Mouse (Mus musculus): ENCODE results near the gene Gm11549. TPM values are rescaled to one million over a fixed set of nuclear protein-coding genes. Genes with fewer than 3 reads are reported as not detected.

Gm11549 gene
- polyA plus RNA-seq (2014; fragmentation: Nextera tagmentation; extraction: Ambion mirVana) = 0.21 and 0.27 TPM in 2 replicates

- Histone ChIP-seq H3K4me1 (ENCODE audit: control insufficient read depth, insufficient read depth, low read length) (peaks cover 3% of the 10 kb centered on the region; the same call in 1 of the 2 replicates), H3K27me3 (ENCODE audit: control insufficient read depth, insufficient read depth, low read length) (peaks cover 15% of the 10 kb centered on the region; the same call in 1 of the 2 replicates), H3K27ac (replicated peaks; ENCODE audit: low read depth, low read length) (no peak within 1 kb of the TSS), H3K9me3 (ENCODE audit: control insufficient read depth, low read length) (no peaks in the 10 kb centered on the region), H3K4me2 (ENCODE audit: low read length) (peak within 1 kb of the TSS; percentile 99), H3K36me3 (ENCODE audit: control insufficient read depth, insufficient read depth, low read length) (no peaks in the 10 kb centered on the region), H3K9ac (replicated peaks; ENCODE audit: low read length) (peak within 1 kb of the TSS; percentile 63), H3K4me3 (replicated peaks; ENCODE audit: low read depth, low read length) (peak within 1 kb of the TSS; percentile 56)
- ATAC-seq (ENCODE audit: low FRiP score, low TSS enrichment) (peak; percentile 70), DNase-seq (peak; percentile 76)
- WGBS = under 1% methylated on average over 50 of the region's 51 CpGs
Observed at GRCm38 (mm10) chr3:36521073-36522060, at the start of gene Gm11549. Gene Gm11549, minus strand, starts transcription at chr3:36521813.

GRCm38 (mm10) chr3:36569836-36570235 lies 48.2 kb upstream of the Gm11549 start:
- Histone ChIP-seq H3K9ac (replicated peaks; ENCODE audit: low read length) (no peak overlapping the region), H3K4me3 (replicated peaks; ENCODE audit: low read depth, low read length) (peak overlapping the region; percentile 52; the same call in 1 of the 2 replicates), H3K4me1 (ENCODE audit: control insufficient read depth, insufficient read depth, low read length) (peaks cover 10% of the 10 kb centered on the region; the same call in 1 of the 2 replicates), H3K27ac (replicated peaks; ENCODE audit: low read depth, low read length) (no peak overlapping the region), H3K4me2 (ENCODE audit: low read length) (peak overlapping the region; percentile 98), H3K9me3 (ENCODE audit: control insufficient read depth, low read length) (no peaks in the 10 kb centered on the region), H3K27me3 (ENCODE audit: control insufficient read depth, insufficient read depth, low read length) (no peaks in the 10 kb centered on the region), H3K36me3 (ENCODE audit: control insufficient read depth, insufficient read depth, low read length) (peaks cover 47% of the 10 kb centered on the region)
- no peak for DNase-seq
- WGBS = 90% methylated on average over 5 of the region's 5 CpGs
- ATAC-seq (ENCODE audit: low FRiP score, low TSS enrichment) = no peak

- H3K9me3 ChIP-seq (ENCODE audit: control insufficient read depth, low read length) = no peaks in the 10 kb centered on the region
- H3K27me3 ChIP-seq (ENCODE audit: control insufficient read depth, insufficient read depth, low read length) = no peaks in the 10 kb centered on the region
- H3K9ac ChIP-seq (replicated peaks; ENCODE audit: low read length) = no peak overlapping the region
- no peak overlapping the region for H3K4me3 ChIP-seq (replicated peaks; ENCODE audit: low read depth, low read length)
- no peaks in the 10 kb centered on the region for H3K4me1 ChIP-seq (ENCODE audit: control insufficient read depth, insufficient read depth, low read length)
- H3K36me3 ChIP-seq (ENCODE audit: control insufficient read depth, insufficient read depth, low read length) = peaks cover 96% of the 10 kb centered on the region
- ATAC-seq (ENCODE audit: low FRiP score, low TSS enrichment) (no peak), DNase-seq (no peak)
- WGBS = 95% methylated on average over 3 of the region's 3 CpGs
- H3K27ac ChIP-seq (replicated peaks; ENCODE audit: low read depth, low read length) = no peak overlapping the region
- no peak overlapping the region for H3K4me2 ChIP-seq (ENCODE audit: low read length)
Observed at GRCm38 (mm10) chr3:36563666-36564065, 42.1 kb upstream of the Gm11549 start.

GRCm38 (mm10) chr3:36559606-36560005 lies 38.0 kb upstream of the Gm11549 start:
- H3K27me3 ChIP-seq (ENCODE audit: control insufficient read depth, insufficient read depth, low read length) = no peaks in the 10 kb centered on the region
- DNase-seq = no peak
- no peak for ATAC-seq (ENCODE audit: low FRiP score, low TSS enrichment)
- peaks cover 99% of the 10 kb centered on the region for H3K36me3 ChIP-seq (ENCODE audit: control insufficient read depth, insufficient read depth, low read length)
- H3K4me2 ChIP-seq (ENCODE audit: low read length) = no peak overlapping the region
- no peak overlapping the region for H3K9ac ChIP-seq (replicated peaks; ENCODE audit: low read length)
- H3K9me3 ChIP-seq (ENCODE audit: control insufficient read depth, low read length) = no peaks in the 10 kb centered on the region
- H3K27ac ChIP-seq (replicated peaks; ENCODE audit: low read depth, low read length) = no peak overlapping the region
- H3K4me1 ChIP-seq (ENCODE audit: control insufficient read depth, insufficient read depth, low read length) = no peaks in the 10 kb centered on the region
- H3K4me3 ChIP-seq (replicated peaks; ENCODE audit: low read depth, low read length) = no peak overlapping the region
- WGBS = 93% methylated on average over 4 of the region's 4 CpGs

DNA sequence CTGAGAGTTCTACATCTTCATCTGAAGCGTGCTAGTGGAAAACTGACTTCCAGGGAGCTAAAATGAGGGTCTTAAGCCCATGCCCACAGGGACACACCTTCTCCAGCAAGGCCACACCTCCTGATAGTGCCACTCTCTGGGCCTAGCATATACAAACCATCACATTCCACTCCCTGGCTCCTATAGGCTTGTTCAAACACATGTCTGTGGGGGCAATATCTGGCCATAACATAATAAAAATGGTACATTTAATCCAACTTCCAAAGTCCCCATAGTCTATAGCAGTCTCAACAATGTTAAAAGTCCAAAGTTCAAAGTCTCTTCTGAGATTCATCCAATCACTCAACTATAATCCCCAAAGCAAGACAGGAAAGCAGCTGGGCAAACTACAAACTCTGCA lies 36.0 kb upstream of the Gm11549 start:
- Histone ChIP-seq H3K9ac (replicated peaks; ENCODE audit: low read length) (no peak overlapping the region), H3K27ac (replicated peaks; ENCODE audit: low read depth, low read length) (no peak overlapping the region), H3K27me3 (ENCODE audit: control insufficient read depth, insufficient read depth, low read length) (no peaks in the 10 kb centered on the region), H3K4me1 (ENCODE audit: control insufficient read depth, insufficient read depth, low read length) (peaks cover 5% of the 10 kb centered on the region; the same call in 1 of the 2 replicates), H3K4me3 (replicated peaks; ENCODE audit: low read depth, low read length) (no peak overlapping the region), H3K4me2 (ENCODE audit: low read length) (no peak overlapping the region), H3K9me3 (ENCODE audit: control insufficient read depth, low read length) (no peaks in the 10 kb centered on the region), H3K36me3 (ENCODE audit: control insufficient read depth, insufficient read depth, low read length) (peaks cover 88% of the 10 kb centered on the region)
- DNase-seq = no peak
- WGBS = 97% methylated on average over 1 of the region's 1 CpGs
- ATAC-seq (ENCODE audit: low FRiP score, low TSS enrichment) = no peak

DNA sequence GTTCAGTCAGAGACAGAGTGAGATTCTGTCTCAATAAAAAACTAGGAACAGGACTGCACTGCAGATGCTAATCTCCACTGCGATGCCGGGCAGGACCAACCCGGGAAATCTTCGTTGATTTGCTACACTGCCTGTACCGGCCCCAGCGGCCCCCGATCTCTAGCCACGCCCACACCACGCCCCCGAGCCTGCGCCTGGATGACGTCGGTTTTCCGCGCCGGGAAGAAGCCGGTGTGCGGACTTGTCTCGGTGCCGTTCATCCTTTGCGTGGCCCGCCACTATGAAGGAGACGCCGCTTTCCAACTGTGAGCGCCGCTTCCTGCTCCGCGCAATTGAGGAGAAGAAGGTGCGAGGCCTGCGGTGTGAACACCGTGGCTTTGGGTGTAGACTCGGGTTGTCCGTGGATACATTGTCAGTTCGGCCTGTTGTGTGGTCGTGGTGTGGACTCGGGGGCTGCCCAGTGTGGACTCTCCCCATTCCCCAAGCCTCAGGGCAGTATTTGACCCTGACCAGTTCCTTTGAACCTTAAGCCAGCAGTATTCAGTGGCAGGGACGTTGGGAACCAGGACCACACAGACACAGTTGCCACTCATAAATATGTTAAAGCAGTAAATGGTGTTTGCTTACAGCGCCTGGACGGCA lies 30.9 kb upstream of the Gm11549 start, which contains the start of gene Exosc9:
TSS of gene Exosc9 (plus strand) at position 201 of the 642 bp plus-strand sequence.
- H3K36me3 ChIP-seq (ENCODE audit: control insufficient read depth, insufficient read depth, low read length) = peaks cover 38% of the 10 kb centered on the region
- DNase-seq (peak; percentile 96), ATAC-seq (ENCODE audit: low FRiP score, low TSS enrichment) (peak; percentile 97)
- peak within 1 kb of the TSS; percentile 62 for H3K4me2 ChIP-seq (ENCODE audit: low read length)
- peak within 1 kb of the TSS; percentile 79 for H3K9ac ChIP-seq (replicated peaks; ENCODE audit: low read length)
- H3K27ac ChIP-seq (replicated peaks; ENCODE audit: low read depth, low read length) = peak within 1 kb of the TSS; percentile 62
- peaks cover 13% of the 10 kb centered on the region for H3K4me1 ChIP-seq (ENCODE audit: control insufficient read depth, insufficient read depth, low read length)
- no peaks in the 10 kb centered on the region for H3K27me3 ChIP-seq (ENCODE audit: control insufficient read depth, insufficient read depth, low read length)
- WGBS = under 1% methylated on average over 39 of the region's 39 CpGs
- no peaks in the 10 kb centered on the region for H3K9me3 ChIP-seq (ENCODE audit: control insufficient read depth, low read length)
- H3K4me3 ChIP-seq (replicated peaks; ENCODE audit: low read depth, low read length) = peak within 1 kb of the TSS; percentile 86

GRCm38 (mm10) chr3:36551851-36552384 lies 30.3 kb upstream of the Gm11549 start:
- no peaks in the 10 kb centered on the region for H3K9me3 ChIP-seq (ENCODE audit: control insufficient read depth, low read length)
- WGBS = 11% methylated on average over 12 of the region's 12 CpGs
- peaks cover 13% of the 10 kb centered on the region for H3K4me1 ChIP-seq (ENCODE audit: control insufficient read depth, insufficient read depth, low read length)
- peak overlapping the region; percentile 86 for H3K4me3 ChIP-seq (replicated peaks; ENCODE audit: low read depth, low read length)
- ATAC-seq (ENCODE audit: low FRiP score, low TSS enrichment) = peak; percentile 59
- H3K9ac ChIP-seq (replicated peaks; ENCODE audit: low read length) = peak overlapping the region; percentile 79
- no peaks in the 10 kb centered on the region for H3K27me3 ChIP-seq (ENCODE audit: control insufficient read depth, insufficient read depth, low read length)
- peak overlapping the region; percentile 62 for H3K4me2 ChIP-seq (ENCODE audit: low read length)
- peak; percentile 56 for DNase-seq
- peaks cover 31% of the 10 kb centered on the region for H3K36me3 ChIP-seq (ENCODE audit: control insufficient read depth, insufficient read depth, low read length)
- peak overlapping the region; percentile 62 for H3K27ac ChIP-seq (replicated peaks; ENCODE audit: low read depth, low read length)

DNA sequence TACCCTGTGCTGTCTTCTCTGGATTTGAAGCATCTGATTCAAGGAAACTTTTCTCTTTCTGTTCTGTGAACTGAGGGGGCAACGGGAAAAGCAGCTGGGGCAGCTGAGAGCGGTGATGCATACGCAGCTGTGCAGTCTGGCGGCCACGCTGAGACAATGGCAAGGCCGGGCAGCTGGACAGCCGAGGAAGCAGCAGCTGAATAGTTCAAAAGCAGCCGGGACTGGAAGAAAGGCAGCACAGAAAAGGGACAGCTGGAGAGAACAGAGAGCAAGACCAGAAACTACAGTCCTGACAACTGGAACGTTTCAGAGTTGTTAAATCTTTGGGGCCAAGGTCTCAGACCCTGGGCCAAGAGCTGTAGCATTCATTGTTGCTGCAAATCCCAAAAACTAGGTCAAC lies 29.7 kb upstream of the Gm11549 start:
- WGBS = 3% methylated on average over 9 of the region's 9 CpGs
- H3K4me1 ChIP-seq (ENCODE audit: control insufficient read depth, insufficient read depth, low read length) = peaks cover 13% of the 10 kb centered on the region
- peak; percentile 59 for DNase-seq
- no peaks in the 10 kb centered on the region for H3K27me3 ChIP-seq (ENCODE audit: control insufficient read depth, insufficient read depth, low read length)
- H3K4me3 ChIP-seq (replicated peaks; ENCODE audit: low read depth, low read length) = peak overlapping the region; percentile 86
- H3K9me3 ChIP-seq (ENCODE audit: control insufficient read depth, low read length) = no peaks in the 10 kb centered on the region
- peak; percentile 24; the same call in 1 of the 2 replicates for ATAC-seq (ENCODE audit: low FRiP score, low TSS enrichment)
- H3K9ac ChIP-seq (replicated peaks; ENCODE audit: low read length) = peak overlapping the region; percentile 79
- peak overlapping the region; percentile 62 for H3K27ac ChIP-seq (replicated peaks; ENCODE audit: low read depth, low read length)
- peaks cover 26% of the 10 kb centered on the region for H3K36me3 ChIP-seq (ENCODE audit: control insufficient read depth, insufficient read depth, low read length)
- peak overlapping the region; percentile 62 for H3K4me2 ChIP-seq (ENCODE audit: low read length)

Data from midbrain, embryonic 14.5 days (tissue).